Mouse (Mus musculus) CH12.LX (cell line): Measurements from ENCODE around the gene Ctrb1.

Source experiments
- CTCF ChIP-seq, 2 experiments: IDR thresholded peaks in 1 of 2; conservative IDR thresholded peaks in 1 of 2; 2 replicates each; pipeline ENCODE4 v1.5.1; 2011 to 2012; ENCODE audit warnings: low read depth in 2 of 2, low read length in 2 of 2, improper control_type of control experiment in 1 of 2, inconsistent platforms in 1 of 2, mild to moderate bottlenecking in 1 of 2, moderate library complexity in 1 of 2
- POLR2A ChIP-seq: IDR thresholded peaks from 2 replicates; pipeline ENCODE4 v1.6.1; 2011; ENCODE audit warnings: low read depth, mild to moderate bottlenecking, improper control_type of control experiment, low read length

- TF ChIP-seq CTCF (conservative IDR thresholded peaks at IDR 0.05 in 1 of 2, IDR thresholded peaks at IDR 0.05 in 1 of 2; ENCODE audit: low read depth in 2 of 2, low read length in 2 of 2) (no peak), POLR2A (no peak)
These were observed 37.3 kb downstream of the Ctrb1 start for GRCm38 (mm10) chr8:111653524-111653923.
